Mouse (Mus musculus) frontal cortex, postnatal 14 days (tissue): ENCODE results near the gene Mylk.

Source experiments
- DNase-seq, 2 experiments: peaks; one replicate each; pipeline ENCODE4 v3.0.0; 2022; ENCODE audit warnings: low spot score in 2 of 2

The Mylk gene

GRCm38 (mm10) chr16:34984203-34985030 is 239.4 kb downstream of the Mylk start:
- no peak for DNase-seq

GRCm38 (mm10) chr16:34985031-34985346 is 240.0 kb downstream of the Mylk start:
- DNase-seq, result no peak

- no peak for DNase-seq
Measured at GRCm38 (mm10) chr16:34986211-34986825, 241.3 kb downstream of the Mylk start.

GRCm38 (mm10) chr16:34991365-34991764 is 246.4 kb downstream of the Mylk start:
- no peak for DNase-seq

GRCm38 (mm10) chr16:34992854-34993253 is 247.8 kb downstream of the Mylk start:
- no peak for DNase-seq

GRCm38 (mm10) chr16:34993694-34994330 is 248.8 kb downstream of the Mylk start:
- no peak for DNase-seq

GRCm38 (mm10) chr16:34994641-34995141 is 249.7 kb downstream of the Mylk start:
- no peak for DNase-seq

GRCm38 (mm10) chr16:34996133-34996532 is 251.1 kb downstream of the Mylk start:
- peak; percentile 61 to 68 for DNase-seq

- no peak for DNase-seq
Measured at GRCm38 (mm10) chr16:34997052-34997451, 252.0 kb downstream of the Mylk start.

- DNase-seq, result no peak
Measured at GRCm38 (mm10) chr16:34997576-34997975, 252.6 kb downstream of the Mylk start.

- no peak for DNase-seq
Measured at GRCm38 (mm10) chr16:34999016-34999415, 254.0 kb downstream of the Mylk start.

GRCm38 (mm10) chr16:34999986-35000385 is 255.0 kb downstream of the Mylk start:
- DNase-seq, result no peak

GRCm38 (mm10) chr16:35000923-35001560 is 256.0 kb downstream of the Mylk start:
- DNase-seq, result no peak

- no peak for DNase-seq
Measured at GRCm38 (mm10) chr16:35004356-35004755, 259.3 kb downstream of the Mylk start.

- DNase-seq, result no peak
Measured at GRCm38 (mm10) chr16:35004756-35005155, 259.7 kb downstream of the Mylk start.

- DNase-seq, result no peak
Measured at GRCm38 (mm10) chr16:35006251-35006650, 261.2 kb downstream of the Mylk start.

GRCm38 (mm10) chr16:35007361-35007760 is 262.4 kb downstream of the Mylk start:
- no peak for DNase-seq

GRCm38 (mm10) chr16:35008447-35008846 is 263.4 kb downstream of the Mylk start:
- no peak for DNase-seq

GRCm38 (mm10) chr16:35013501-35013900 is 268.5 kb downstream of the Mylk start:
- DNase-seq, result no peak

- DNase-seq, result no peak
Measured at GRCm38 (mm10) chr16:35016491-35016890, 271.5 kb downstream of the Mylk start.

- DNase-seq, result no peak
Measured at GRCm38 (mm10) chr16:35018470-35018974, 273.5 kb downstream of the Mylk start.

GRCm38 (mm10) chr16:35021903-35022241 is 276.9 kb downstream of the Mylk start:
- DNase-seq, result no peak
